Mouse (Mus musculus): ENCODE results near the gene Fndc3b.

Fndc3b gene

DNA sequence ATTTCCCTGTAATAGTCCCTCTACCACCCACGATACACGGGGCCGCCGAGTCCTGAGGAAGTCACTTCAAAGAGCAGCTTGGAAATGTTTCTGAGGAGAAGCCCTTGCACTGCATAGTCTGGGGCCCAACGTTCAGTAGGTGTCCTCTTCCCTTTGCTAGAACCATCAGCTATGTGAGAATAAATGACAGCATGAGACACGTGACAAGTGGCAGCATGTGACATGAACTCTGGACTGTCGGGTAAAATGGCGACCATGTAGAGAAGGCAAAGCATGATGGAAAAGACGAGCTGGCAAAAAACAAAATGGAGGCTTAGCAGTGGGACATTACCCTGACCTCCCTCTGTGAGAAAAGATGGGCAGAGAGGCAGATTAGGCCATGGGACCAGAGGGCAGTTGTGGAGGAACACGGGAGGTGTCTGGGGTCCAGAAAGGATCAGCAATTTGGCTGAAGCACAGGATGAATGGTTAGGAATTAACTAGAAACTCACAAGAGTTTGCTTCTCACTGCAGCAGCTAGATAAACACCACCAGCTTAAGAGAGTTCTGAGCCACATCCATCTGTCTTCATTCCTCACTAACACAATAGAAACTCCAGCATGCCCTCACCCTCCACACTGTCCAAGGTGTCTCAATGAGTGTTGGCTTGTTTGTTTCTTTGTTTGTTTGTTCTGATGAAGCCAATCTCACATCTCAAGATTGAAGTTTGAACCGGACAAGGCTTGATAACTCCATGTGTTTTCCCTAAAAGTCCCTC lies 118.2 kb downstream of the Fndc3b start:
- no peak for DNase-seq (ENCODE audit: low spot score)

DNA sequence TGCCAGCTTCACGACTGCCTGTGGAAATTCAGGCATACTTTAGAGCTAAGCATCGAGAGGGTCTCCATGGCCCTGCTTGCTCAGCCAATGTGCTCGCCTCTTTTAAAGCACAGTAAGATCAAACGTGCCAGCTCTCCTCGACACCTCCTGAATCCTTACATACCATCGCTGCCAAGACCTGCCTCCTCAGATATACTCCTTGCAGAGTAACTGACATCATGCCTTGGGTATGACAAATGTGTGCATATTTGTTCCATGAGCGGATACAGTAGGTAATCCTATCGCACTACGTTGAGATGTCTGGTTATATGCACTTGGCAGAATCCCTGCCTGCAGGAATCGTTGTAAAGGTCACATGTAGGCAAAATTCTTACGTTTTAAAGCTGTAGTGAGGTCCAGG lies 120.3 kb downstream of the Fndc3b start:
- DNase-seq (ENCODE audit: low spot score): no peak

DNA sequence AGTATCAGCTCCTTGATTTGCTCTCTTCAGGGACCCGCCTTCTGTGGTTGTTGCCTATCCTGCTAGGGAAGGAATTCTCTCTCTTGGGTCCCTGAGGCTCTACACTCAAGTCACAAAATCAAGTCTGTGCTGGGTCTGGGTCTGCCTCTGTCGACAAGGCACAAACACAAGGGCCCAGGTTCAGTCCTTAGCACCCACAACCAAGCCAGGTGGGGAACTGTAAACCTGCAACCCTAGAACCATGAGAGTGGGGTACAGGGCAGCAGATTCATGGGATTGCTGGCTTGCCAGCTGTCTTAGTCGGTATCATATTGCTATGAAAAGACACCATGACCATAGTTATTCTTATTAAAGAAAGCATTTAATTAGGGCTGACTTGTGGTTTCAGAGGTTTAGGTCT lies 121.8 kb downstream of the Fndc3b start:
- DNase-seq (ENCODE audit: low spot score): no peak

DNA sequence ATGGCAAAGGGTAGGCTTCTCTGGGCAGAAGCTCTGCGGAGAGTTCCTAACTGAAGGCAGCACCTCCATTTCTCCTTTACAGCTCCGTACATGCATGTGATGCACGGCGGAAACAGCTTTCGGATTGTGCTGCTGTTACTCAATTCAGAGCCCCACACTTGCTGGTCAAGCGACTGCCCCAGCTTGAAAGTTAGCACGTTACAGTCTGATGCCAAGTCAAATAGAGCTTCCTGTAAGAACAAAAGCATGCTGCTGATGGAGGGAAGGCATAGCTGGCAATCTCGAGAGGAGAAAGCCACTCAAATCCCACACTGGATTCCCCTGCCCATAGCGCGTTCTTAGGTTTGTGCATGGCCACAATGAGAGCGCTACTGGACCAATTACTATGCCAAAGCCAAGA lies 122.5 kb downstream of the Fndc3b start:
- no peak for DNase-seq (ENCODE audit: low spot score)

DNA sequence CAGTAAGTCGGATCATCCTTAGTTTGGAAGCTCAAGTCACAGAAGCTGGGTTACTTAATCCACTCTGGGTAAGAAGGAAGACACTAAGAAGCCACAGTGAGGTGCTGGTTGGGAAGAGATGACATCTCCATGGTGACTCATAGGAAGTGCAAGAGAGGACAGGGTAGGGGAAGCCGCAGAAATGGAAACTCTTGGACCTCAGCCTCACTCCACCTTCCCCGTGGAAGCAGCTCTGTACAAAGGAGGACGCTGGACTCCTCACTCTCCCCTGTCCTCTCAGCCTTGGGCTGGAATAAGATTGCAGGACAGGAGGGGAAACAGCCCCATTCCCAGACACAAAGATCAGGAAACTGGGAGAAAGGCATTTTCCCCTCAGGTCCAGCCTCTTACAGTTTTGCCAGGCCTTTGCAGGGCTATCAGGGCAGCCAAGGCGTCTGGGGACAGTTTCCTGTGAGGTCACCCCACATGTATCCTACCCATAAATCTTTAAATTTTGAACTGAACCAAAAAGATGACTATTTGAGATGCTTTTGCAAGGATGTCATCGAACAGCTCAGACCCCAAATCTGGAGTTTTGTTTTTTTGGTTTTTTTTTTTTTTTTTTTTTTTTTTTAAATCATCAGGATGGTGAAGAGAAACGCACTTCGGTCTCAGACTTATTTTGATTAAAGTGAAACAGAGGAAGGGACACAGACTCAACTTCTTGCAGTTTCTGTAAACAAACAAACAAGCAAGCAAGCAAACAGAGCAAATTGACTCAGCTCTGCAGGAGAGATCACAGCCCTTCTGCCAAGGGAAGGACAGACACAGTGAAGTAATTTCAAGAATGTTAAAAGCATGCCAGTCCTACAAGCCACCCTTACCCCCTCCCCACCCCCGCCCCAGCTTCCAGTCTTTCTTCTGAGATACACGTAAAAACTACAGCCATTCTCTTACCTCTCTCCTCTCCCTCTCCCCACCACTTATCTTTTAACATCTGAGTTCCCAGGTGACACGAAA lies 126.2 kb downstream of the Fndc3b start:
- no peak for DNase-seq (ENCODE audit: low spot score)

DNA sequence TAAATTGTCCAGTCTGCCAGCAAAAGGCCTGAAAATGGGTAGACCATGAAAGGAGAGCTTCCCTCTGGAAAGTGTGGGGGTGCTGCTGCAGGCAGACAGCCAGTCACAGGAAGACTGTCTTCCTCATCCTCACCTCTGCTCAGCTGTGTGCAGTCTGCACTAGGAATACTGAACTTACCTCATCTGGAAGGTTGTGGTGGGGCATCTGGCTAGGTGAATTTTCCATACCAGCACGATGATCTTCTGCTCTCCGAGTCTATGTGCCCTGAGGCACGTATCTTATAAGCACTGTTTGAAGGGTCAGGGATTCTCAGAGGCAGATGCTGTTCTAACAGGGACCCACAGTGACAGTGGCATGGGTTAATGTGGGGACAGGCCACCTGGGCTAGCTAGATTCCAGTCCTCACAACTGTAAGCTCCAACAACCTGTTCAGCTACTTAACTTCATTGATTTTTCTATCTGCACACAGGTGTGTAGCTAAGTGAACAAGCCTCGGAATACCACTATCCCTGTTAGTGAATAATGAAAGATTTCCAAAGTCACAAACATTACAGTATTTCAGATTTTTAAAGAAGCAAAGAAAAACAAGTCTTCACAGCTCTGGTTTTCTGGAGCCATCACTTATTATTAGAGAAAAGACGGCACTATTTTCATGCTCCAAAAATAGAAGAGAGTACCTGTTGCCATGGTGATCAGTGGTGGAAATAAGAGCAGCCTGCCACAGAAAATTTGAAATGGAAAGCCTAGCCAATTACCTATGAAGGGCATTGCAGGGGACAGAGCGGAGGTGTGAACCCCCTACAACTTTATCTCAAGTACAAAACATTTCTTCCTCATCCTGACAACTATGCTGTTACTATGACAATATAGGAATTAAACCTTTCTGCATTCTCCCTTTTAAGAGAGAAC lies 128.9 kb downstream of the Fndc3b start:
- DNase-seq (ENCODE audit: low spot score): no peak

DNA sequence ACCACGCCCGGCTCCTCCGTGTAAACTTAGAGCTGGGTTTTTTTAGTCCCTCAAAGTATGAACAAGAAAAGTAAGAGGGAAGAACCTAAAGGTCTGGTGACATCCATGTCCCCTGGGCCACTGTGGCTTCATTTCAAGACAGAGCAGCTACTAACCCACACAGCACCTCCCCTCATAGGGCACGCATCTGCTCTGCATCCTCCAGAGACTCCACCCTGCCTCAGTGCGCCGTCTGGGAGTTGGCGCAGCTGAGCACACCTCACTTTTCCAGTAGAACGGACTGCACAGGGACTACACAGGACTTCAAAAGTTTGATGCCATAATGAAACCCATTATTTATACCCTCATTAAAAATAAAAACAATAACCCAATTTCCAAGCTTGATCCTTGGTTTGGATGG lies 130.2 kb downstream of the Fndc3b start:
- DNase-seq (ENCODE audit: low spot score): no peak

DNA sequence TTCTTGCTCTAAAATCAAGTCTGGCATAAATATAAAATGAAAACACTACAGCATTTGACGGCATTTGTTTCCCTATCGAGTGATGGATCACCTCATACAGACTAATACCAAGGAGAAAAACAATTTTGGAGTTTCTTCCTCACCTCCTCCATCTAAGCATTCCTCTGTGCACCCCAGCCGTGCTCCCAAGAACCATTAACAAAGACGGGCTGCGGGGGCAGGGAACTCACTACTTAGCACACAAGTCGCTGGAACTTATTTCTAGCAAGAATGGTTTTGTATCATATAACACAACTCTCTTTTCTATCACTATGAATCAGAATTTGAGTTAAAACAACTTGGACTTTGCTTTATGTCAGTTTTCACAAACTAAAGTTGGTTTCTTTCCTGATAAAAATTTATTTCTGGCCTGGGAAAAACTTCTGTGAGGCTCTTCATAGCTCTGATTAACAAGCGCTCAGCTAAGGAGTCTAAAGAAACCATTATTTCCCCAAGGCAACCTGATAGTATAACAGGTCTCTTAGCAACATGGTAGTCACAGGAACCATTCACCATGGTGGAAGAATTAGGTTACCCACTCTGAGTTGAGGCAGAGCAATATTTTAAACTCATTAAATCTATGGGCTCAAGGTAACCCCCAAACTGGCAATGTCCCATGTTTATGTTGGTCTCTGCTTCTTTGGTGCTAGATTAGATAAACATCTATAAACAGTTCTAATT lies 131.1 kb downstream of the Fndc3b start:
- DNase-seq (ENCODE audit: low spot score): no peak

DNA sequence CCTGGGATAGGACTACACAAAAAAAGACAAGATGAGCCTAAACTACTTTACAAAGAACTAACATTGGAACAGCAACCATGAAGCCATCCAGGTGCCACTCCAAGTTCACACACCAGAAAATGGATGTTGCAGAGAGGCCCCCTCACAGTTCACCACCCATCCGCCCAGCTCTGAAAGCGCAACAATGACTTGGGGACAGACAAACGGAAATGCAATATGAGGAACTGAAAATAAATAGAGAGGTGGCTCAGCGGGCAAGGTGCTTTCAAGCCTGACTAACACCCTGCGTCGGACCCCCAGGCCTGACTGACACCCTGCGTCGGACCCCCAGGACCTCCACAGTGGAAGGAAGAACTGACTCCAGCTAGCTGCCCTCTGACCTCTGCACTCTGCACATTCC lies 131.9 kb downstream of the Fndc3b start:
- no peak for DNase-seq (ENCODE audit: low spot score)

DNA sequence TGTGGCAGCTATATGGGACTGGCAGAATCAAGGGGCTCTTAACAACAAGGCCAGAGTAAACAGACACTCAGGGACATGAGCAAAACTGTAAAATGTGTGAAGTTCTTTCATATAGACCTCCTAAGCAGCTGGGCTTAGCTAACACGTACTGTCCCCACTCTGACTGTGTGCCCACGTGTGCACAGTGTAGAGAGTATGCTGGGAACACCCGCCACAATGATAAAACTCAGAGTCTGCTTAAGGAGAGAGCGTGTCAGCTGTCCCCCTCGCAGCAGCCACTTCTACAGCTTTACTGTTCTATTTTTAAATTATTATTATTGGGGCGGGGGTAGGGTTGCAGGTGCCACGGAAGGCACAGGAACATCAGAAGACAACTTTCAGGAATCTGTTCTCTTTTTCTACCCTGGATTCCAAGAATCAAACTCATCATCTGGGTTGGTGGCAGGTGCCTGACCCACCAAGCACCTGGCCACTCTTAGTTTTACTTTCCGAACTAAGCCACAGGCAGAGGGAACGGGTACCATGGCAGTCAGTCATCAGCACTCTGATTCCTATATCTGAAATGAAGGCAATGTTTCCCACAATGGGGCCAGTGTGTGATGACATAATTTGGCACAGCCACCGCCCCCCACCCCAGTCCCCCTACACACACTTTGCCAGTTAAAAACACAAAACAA lies 133.6 kb downstream of the Fndc3b start:
- DNase-seq (ENCODE audit: low spot score): no peak

DNA sequence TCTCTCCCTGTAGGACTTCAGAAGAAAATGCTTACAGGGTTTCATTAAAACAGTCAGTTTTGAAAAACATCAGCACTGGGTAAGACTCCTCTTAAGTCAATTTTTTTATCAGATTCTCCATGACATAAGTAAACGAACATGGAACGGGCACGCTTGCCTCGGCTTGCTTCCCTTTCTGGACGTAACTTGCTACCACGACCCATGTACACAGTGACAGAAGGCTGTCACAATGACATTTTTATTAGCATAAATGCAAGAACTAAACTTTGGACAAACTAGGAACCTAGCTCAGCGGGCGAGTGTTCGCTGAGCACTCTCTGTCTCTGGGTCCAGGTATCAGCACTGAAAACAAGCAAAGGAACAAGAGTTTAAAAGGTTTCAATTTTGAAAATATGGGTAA lies 136.9 kb downstream of the Fndc3b start:
- DNase-seq (ENCODE audit: low spot score): no peak

DNA sequence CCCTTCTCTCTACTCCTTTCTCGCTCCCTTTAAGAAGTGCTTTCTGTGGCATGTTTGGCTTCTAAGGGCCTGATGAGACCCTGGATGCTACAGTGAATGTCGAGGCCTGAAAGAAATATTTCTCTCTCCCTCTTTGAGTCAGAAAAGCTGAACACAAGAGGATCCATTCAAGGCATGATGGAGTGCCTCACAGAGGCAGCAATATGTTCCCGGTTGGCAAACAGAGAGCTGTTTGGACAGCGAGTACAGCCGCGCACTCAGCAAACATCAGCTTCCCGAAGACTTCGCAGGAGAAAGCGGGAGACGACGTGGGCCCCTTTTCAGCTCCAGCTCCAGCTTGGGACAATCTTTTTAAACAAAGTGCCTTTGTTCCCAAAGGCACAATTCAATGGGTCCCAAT lies 137.6 kb downstream of the Fndc3b start:
- DNase-seq (ENCODE audit: low spot score): no peak

DNA sequence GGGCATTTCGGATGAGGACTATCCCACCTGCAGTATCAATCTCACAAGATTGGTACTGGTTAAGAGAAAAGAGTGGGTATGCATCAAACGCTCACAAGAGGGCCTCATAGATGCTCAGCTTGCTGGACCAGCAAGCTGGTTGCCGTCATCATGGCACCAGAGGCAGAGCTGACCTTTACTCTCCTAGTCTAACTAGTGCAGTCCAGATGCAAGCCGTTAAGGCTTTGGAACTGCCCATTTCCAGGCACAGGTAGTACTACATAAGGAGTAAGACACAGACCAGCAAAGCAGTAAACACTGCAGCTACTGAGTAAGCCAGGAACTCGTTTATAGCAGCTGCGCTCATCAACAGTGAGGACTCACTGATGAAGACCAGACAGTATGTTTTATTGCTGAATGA lies 138.8 kb downstream of the Fndc3b start:
- no peak for DNase-seq (ENCODE audit: low spot score)

DNA sequence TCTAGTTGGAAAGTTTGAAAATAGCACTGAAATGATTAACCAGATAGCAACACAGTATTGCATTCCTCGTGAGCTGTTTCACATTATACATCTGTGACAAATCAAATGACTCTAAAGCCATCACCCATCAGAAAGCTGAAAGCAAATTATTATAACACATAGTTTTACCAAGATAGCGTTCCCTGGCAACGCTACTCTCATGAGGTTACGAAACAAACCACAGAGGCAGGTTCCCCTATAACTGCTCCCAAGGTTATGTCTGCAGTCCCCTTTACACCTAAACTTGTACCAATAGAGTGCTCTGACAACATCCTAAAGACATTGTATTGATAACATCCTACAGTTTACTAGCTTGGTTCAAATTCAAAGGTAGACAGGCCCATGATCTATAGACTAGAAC lies 145.8 kb downstream of the Fndc3b start:
- DNase-seq (ENCODE audit: low spot score): no peak

DNA sequence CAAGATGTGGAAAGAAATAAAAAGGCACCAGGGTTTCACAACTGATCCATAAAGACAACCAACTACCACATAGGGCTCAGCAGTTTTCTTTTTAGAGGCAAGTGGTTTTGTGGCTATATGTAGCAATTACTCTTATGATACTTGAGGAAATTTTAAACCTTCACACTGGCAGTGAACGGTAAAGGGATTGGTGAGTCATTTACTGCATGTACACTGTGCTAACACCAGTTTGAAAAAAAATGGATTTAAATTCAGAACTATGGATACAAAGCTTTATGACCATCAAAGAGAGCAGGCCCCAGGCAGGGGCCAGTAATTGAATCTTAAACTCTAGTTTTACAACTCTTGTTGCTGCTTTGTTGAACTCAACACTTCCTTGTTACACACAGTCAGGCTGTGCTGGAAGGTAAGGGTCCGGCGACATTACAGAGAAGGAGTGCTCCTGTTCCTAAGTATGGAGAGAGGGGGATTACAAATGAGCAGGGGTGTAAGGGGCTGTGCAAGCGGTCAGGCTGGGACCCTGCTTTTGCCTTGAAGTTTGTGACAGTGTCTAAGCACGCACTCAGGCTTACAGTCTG lies 148.0 kb downstream of the Fndc3b start:
- DNase-seq (ENCODE audit: low spot score): no peak

DNA sequence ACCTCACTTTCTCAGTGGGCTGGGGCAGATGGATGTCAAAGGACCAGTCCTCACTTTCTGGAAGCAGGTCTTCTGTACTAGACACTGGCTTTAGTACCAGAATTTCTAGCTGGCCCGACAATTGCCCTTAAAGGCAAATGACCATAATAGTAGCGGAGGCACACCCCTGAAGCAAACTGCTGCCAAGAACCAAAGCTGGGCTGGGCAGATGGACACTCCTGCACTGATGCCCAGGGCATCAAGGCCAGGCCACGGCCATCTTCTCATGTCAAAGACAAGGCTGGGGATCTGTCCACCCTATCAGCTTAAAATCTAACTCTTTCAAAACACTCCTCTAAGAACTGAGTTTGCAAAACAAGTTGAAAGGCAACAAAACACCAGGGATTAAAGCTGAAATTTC lies 148.6 kb downstream of the Fndc3b start:
- no peak for DNase-seq (ENCODE audit: low spot score)

DNA sequence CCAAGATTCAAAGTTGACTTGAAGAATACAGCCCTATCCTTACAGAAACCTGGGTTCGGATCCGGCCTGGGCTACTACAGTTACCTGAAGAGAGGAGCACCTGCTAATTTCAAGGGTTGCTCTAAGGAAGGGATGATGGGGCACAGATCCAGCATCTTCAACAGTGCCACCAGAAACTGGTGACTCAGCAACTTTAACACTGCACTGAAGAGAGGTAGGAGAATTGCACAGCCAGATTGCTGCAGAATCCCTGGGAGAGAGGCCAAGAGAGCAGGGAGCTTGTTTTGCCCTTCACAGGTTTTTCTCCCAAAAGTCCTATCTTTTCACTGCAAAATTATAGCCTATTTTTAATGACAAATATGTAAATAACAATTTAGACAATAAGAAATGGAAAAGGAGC lies 149.2 kb downstream of the Fndc3b start:
- DNase-seq (ENCODE audit: low spot score): no peak

DNA sequence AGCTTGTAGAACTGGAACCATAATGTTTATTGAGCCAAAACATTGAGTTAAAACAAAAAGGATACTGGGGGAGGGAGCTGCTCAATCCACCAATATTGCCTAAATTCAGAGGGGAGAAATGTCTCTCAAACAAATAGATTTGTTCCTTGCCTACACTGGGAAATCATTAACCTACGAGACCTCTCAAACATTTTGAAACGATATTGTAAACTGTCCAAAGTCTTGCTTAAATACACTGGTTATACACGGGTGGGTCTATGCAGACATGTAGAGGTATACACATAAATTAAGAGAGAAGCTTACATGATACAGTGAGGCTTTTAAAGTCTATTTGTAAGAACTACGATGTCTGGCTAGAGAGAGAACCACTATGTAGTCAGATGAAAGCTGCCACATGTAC lies 151.8 kb downstream of the Fndc3b start:
- DNase-seq (ENCODE audit: low spot score): no peak

DNA sequence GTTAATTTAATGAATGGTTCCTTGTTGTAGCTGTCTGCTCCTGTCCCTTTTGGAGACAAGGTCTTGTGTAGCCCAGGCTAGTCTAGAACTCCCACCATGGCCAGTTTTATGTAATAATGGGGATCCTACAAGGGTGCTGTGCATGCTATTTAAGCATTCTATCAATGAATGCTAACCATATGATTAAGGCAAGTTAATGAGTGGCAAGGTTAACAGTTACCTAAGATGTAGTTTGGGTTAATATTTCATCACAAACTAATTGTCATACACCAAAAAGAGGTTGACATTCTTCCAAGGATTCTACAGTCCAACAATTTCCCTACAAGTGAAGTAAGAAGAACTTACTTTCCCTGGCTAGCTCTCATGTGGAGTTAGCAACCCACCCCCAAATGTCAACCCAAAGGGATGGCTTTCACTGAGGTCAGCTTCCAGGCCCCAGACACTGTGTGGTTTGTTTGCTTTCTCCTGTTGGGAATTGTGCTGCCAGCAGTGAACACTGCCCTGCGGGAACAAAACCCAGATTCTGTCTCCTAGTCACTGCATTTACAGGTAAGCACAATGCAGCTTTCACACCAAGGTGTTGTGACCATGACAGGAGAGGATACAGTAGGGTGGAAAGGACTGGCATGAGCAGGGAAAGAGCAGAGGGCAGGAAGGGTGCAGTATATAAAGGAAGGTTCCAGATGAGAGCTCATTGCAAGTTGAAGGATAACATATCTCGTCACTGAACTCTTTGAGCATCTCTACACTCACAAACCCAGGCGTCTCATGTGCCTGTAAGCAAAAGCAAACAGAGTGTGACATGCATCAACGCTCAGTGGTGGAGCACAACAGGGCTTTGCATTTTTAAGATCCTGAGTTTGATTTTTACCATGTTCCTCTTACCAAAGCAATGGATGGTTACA lies 153.8 kb downstream of the Fndc3b start:
- no peak for DNase-seq (ENCODE audit: low spot score)
